Comparison of ENCODE assay signal across 8 mouse cellular contexts in the genomic region with DNA sequence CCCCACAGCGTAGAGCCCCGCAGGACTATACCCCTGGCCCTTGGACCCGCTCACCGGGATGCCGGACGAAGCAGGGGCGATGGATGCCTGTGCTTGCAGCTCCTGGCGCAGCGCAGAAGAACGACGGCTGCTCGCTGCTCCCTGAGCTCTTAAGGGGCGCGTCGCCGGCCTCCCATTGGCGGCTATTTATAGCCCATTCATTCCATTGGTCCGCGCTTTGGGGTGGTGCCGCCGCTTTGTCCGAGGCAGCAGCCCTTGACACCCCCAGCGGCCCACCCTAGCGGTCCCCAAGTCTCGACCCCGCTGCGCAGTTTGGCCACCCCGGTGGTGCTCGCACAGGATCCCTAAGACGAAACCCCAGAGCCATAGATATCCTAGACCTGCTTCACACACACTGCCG. TPM values are rescaled to one million over a fixed set of nuclear protein-coding genes. Genes with fewer than 3 reads are reported as not detected.
A peak's percentile ranks its signal among the peaks of the same experiment; 100 is the strongest.
DNase-seq lines count a peak whose midpoint lies in the region; ATAC-seq lines count a peak whose summit lies in the region.

TSS of gene Ckb (minus strand) at position 163 of the 400 bp plus-strand sequence.

- no peaks in the 10 kb centered on the region for H3K36me3 ChIP-seq in intestine, embryonic 16.5 days (ENCODE audit: control insufficient read depth, insufficient read depth, low read length)

- H3K9me3 ChIP-seq in intestine, embryonic 16.5 days (ENCODE audit: control insufficient read depth, low read length) = no peaks in the 10 kb centered on the region

- DNase-seq in adrenal gland, postnatal 4 days (ENCODE audit: low spot score in 2 of 2) = no peak
- DNase-seq in embryo, embryonic 9.5 days (ENCODE audit: extremely low spot score) = peak; percentile 85
- peak; percentile 86 to 94 for DNase-seq in left cerebral cortex, adult 9 months (ENCODE audit: low spot score in 2 of 2)
- DNase-seq in lung, postnatal 4 days = peak; percentile 76 to 87
- peak; percentile 89 to 93 for DNase-seq in right cerebral cortex, postnatal 36 days (ENCODE audit: low spot score in 2 of 2)
- DNase-seq in adipocyte (ENCODE audit: low spot score) = no peak

- H3K4me1 ChIP-seq in intestine, embryonic 16.5 days (ENCODE audit: control insufficient read depth, insufficient read depth, low read length) = peaks cover 51% of the 10 kb centered on the region

- peak within 1 kb of the TSS; percentile 78 for H3K9ac ChIP-seq in intestine, embryonic 16.5 days (ENCODE audit: low read depth, low read length)

- WGBS in intestine, embryonic 16.5 days = under 1% methylated on average over 31 of the region's 31 CpGs

- H3K27ac ChIP-seq in intestine, embryonic 16.5 days (ENCODE audit: low read length) = peak within 1 kb of the TSS; percentile 53

- H3K4me2 ChIP-seq in intestine, embryonic 16.5 days (ENCODE audit: low read depth, low read length) = peak within 1 kb of the TSS; percentile 88

- peak within 1 kb of the TSS; percentile 62 for H3K4me3 ChIP-seq in intestine, embryonic 16.5 days (ENCODE audit: low read length)

- 0 out of 2 replicates have a peak, but pooled peaks have one; percentile 2 for ATAC-seq in granulocyte monocyte progenitor cell, adult 5-6 weeks (replicated peaks; ENCODE audit: poor library complexity, severe bottlenecking)
- ATAC-seq in intestine, embryonic 16.5 days = peak; percentile 47

- no peaks in the 10 kb centered on the region for H3K27me3 ChIP-seq in intestine, embryonic 16.5 days (replicated peaks; ENCODE audit: control insufficient read depth, insufficient read depth, low read length)

RNA-seq across cellular contexts. Expression of gene Ckb, which starts in this region (rescaled TPM):
- total RNA-seq in adrenal gland, postnatal 4 days (2021) = 10 to 100 TPM; 39.6 to 40.9 TPM
- 4.2 TPM in 1 of 2 replicates, not detected in the other for total RNA-seq in granulocyte monocyte progenitor cell, adult 5-6 weeks (2014; fragmentation: Nextera tagmentation)
- 0.57 and 1.4 TPM in 2 replicates for total RNA-seq in granulocyte monocyte progenitor cell, adult 5-6 weeks (2017)
- polyA plus RNA-seq in intestine, embryonic 16.5 days (2015; fragmentation: Nextera tagmentation; extraction: Ambion mirVana) = 927 and 953 TPM in 2 replicates

Comparison
In these comparisons a context has a peak if more than half of its experiments do, and no peak if none do; other contexts are left out.
1. RNA of gene Ckb (total RNA-seq): 39.6 to 40.9 TPM in adrenal gland, postnatal 4 days; 0.57 to 4.2 TPM in granulocyte monocyte progenitor cell, adult 5-6 weeks; every median in the first group is over 4 times any median in the second.
2. DNase-seq: peak in embryo, embryonic 9.5 days (single experiment), left cerebral cortex, adult 9 months (2 of 2), lung, postnatal 4 days (2 of 2) and right cerebral cortex, postnatal 36 days (2 of 2); none in adrenal gland, postnatal 4 days (0 of 2) and adipocyte (single experiment).